Mouse (Mus musculus) cortical plate, adult 2 months (tissue): Measurements from ENCODE around the gene Arl4c.

ENCODE experiments used
- CTCF ChIP-seq: fragments of 200-500 bp; IDR thresholded peaks from 2 replicates; pipeline ENCODE4 v1.5.1; 2011; ENCODE audit warnings: mild to moderate bottlenecking, control low read depth, low read length; ENCODE audit not compliant: insufficient read depth; ENCODE audit errors: extremely low read depth
- POLR2A ChIP-seq: fragments of 200-500 bp; IDR thresholded peaks from 2 replicates; pipeline ENCODE4 v1.6.1; 2011; ENCODE audit warnings: mild to moderate bottlenecking, low read length, control low read depth; ENCODE audit not compliant: insufficient read depth; ENCODE audit errors: extremely low read depth

DNA sequence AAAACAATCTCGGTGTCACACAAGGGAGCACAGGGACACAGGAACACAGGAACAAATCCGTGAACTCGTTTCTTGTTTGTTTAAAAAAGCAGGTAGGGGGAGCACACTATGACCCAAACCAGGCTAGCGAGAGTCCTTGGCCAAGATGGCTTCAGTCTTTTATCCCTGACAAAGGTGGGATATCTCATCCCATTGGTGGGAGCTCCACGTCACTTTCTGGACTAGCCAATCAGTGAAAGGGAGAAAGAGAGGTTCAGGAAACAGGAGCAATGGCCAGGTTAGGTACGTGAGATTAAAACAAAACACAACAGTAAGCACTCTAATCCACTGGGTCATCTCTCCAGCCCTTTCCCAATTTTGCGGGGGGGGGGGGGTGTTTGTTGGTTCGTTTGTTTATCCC lies 42.2 kb upstream of the Arl4c start:
- TF ChIP-seq CTCF (no peak), POLR2A (no peak)
